Mouse (Mus musculus): ENCODE measurements around the gene Zkscan5.
A peak's percentile ranks its signal among the peaks of the same experiment; 100 is the strongest.
"Not testable (repeated sequence)": the region's sequence is repeated elsewhere in the genome, so short reads cannot be mapped to it uniquely, and the experiment has no call there.

Gene Zkscan5

DNA sequence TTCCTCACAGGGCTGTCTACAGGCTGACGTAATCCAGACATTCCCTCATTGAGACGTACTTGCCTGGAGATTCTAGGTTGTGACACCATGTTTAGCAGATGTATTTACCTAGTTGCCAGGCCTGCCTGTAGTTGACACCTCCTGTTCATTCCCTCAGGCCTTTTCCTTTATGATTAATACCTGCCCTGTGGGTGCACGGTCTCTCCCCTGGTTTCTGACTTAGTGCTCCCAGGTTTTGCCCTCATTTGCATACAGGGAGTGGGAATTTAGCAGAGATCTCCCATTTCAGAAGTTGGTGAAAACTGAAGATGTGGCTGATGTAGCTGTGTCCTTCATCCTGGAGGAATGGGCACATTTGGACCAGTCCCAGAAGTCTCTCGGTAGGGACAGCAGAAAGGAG is 7.9 kb downstream of the Zkscan5 start:
- no peak for DNase-seq (ENCODE audit: inconsistent age in 2 of 2, low spot score in 1 of 2)

DNA sequence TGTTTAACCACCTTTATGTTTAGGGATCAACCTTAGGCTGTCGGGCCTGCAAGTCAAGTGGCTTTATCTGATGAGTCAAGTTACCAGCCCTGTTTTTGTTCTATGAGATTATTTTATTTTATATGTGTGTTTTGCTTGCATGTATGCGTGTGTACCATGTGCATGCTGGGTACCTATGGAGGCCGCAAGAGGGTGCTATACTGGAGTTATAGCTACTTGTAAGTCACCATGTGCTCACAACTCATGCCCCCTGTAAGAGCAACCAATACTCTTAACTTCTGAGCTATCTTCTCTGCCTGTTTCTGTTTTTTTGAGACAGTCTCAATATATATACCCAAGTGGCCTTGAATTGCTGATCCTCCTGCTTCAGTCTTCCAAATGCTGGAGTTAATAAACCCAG is 9.1 kb downstream of the Zkscan5 start:
- DNase-seq (ENCODE audit: inconsistent age in 2 of 2, low spot score in 1 of 2) = no peak

DNA sequence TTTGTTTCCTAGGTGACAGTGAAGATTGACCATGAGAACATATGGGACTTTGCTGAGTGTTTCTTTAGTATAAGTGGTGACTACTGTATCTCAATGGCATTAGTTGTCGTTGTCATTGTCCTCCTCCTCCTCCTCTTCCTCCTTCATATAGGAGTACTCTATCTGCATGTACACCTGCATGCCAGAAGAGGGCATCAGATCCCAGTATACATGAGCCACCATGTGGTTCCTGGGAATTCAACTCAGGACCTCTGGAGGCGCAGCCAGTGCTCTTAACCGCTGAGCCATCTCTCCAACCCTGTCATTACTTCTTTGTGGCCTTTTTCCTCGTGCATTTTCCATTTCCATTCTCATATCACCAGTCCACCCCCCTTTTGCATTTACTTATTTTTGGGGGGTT is 10.3 kb downstream of the Zkscan5 start:
- peak in 1 of 2 experiments; percentile 72 for DNase-seq (ENCODE audit: inconsistent age in 2 of 2, low spot score in 1 of 2)

DNA sequence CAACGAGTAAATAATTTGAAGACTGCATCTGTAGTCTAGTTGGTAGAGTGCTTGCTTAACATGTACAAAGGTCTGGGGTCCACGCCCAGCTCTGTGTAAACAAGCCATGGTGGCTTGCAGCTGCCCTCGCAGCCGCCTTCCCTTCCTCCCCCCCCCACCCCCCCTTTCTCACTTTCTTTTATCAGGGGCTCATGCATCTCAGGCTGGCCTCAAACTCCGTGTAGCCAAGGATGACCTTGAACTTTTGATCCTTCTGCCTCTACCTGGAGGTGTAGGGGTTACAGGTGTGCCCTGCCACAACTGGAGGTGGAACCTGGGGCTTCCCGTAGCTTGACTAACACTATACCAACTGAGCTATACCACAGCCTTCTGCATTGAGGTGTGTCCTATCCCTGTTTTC is 13.4 kb downstream of the Zkscan5 start:
- no peak for DNase-seq (ENCODE audit: inconsistent age in 2 of 2, low spot score in 1 of 2)

DNA sequence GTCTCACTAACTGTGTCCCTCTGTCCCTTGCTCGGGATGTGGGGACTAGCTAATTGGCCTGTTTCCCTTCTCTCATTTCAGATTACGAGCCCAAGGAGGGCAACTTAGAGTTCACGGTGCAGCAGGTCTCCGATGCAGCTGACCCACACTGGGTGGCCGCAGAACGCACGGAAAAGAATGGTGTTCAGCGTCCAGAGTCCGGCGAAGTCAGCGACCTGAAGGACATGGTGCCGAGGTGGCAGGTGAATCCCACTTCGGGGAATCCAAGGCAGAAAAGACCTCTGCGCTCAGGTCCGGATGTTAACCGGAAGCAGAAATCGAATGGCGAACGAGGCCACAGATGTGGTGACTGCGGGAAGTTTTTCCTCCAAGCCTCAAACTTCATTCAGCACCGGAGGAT is 13.8 kb downstream of the Zkscan5 start:
- no peak for DNase-seq (ENCODE audit: inconsistent age in 2 of 2, low spot score in 1 of 2)

DNA sequence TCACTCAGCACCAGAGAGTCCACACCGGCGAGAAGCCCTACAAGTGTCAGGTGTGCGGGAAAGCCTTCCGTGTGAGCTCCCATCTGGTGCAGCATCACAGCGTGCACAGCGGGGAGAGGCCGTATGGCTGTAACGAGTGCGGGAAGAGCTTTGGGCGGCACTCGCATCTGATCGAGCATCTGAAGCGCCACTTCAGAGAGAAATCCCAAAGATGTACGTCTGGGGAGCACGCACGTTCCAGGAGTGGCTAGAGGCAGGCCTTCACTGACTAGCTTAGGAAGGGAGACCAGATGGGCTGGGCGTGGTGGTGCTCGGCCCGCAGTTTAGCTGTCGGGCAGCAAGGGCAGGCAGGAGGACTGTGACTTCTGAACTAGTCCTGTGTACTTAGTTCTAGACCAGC is 14.3 kb downstream of the Zkscan5 start:
- DNase-seq (ENCODE audit: inconsistent age in 2 of 2, low spot score in 1 of 2) = no peak

DNA sequence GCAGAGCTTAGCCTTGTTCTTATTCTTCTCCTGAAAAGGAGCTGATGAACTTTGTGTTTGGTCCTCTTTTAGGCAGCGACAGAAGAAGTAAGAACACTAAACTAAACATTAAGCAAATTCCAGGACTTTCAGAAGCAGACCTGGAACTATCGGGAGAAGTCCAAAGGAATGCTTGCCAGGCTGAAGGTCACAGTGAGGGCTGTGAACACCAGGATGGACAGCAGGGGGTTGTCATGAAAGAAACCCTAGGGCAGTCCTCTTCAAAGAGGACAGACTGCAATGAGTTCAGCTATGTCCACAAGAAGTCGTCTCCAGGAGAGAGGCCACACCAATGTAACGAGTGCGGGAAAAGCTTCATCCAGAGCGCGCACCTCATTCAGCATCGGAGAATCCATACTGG is 15.6 kb downstream of the Zkscan5 start:
- DNase-seq (ENCODE audit: inconsistent age in 2 of 2, low spot score in 1 of 2) = no peak

DNA sequence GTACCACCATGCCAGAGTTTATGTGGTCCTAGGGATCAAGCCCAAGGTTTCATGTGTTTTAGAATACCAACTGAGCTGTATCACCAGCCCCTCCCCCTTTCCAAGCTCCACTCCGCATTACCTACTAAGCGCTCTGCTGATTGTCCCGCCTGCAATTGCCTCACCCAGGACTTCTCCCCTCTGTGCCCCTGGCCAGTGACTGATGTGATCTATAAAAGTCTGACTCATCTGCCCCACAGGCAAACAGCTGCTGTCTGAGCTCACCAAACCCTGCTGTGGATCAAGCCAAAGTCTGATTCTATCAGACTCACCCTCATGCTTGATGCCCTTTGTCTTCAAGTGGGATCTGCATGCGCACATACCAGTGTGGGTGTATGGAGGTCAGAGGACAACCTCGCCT is 18.5 kb downstream of the Zkscan5 start:
- DNase-seq (ENCODE audit: inconsistent age in 2 of 2, low spot score in 1 of 2) = peak; percentile 59 to 82

DNA sequence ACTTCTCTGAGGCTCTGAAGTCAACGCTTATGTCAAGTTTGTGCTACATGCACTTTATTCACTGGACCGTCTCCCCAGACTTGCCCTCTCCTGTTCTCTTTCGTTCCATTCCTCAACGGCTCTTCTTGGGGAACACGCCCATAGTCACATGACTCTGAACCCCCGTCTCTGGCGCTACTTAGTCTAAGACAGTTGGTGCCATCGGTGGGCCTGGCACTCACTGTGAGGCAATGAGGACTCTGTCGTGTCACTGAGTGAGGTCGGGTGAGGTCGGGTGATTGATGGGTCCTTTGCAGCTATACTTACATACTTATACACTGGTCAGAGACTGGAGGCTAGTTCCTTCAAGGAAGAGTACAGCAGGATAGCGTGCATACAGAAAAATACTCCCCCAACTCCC is 19.0 kb downstream of the Zkscan5 start:
- no peak for DNase-seq (ENCODE audit: inconsistent age in 2 of 2, low spot score in 1 of 2)

DNA sequence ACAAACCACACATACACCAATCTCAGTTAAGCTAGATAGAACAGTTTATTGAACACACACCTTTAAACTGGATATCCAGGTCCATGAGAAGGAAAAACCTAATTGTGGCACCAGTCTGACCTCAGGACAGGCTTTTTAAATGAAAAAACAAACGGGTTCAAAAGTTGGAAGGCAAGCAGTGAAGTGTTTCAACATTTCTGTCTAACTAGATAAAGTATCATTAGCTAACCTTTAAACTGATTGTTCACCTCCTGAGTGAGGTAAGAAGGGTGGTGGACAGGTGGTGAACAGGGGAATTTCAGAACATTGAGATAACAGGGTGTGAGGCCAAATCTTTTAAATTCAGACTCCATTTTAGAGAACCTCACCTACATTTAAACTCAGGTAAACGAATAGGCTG is 22.1 kb downstream of the Zkscan5 start:
- no peak for DNase-seq (ENCODE audit: inconsistent age in 2 of 2, low spot score in 1 of 2)

DNA sequence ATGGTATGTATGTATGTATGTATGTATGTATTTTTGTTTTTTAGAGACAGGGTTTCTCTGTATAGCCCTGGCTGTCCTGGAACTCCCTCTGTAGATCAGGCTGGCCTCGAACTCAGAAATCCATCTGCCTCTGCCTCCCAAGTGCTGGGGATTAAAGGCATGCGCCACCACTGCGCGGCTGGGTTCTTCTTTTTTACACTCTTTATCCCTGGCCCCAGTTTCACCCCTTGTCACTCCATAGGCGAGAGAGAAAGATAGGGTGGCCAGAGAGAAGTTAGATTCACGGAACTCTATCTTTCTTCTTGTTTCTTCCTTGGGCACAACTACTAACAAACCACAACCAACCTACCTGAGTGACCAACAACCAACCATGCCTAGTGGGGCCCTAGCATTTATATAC is 24.9 kb downstream of the Zkscan5 start:
- not testable (repeated sequence) for DNase-seq (ENCODE audit: inconsistent age in 2 of 2, low spot score in 1 of 2)

DNA sequence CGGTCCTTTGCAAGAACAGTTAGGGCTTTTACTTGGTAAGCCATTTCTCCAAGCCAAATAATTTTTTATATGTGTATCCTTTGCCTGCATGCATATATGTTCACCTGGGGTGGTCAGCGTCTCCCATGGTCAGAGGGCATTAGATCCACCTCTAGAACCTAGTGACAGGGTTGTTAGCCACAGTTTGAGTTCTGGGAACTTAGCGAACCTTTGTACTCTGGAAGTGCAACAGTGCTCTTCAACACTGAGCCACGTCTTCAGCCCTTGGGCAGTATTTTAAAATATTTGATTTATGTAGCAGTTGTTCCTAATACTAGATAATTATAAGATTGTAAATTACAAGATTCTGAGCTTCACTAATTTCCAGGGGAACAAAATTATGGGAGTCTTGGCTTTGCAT is 26.3 kb downstream of the Zkscan5 start:
- DNase-seq (ENCODE audit: inconsistent age in 2 of 2, low spot score in 1 of 2) = no peak

DNA sequence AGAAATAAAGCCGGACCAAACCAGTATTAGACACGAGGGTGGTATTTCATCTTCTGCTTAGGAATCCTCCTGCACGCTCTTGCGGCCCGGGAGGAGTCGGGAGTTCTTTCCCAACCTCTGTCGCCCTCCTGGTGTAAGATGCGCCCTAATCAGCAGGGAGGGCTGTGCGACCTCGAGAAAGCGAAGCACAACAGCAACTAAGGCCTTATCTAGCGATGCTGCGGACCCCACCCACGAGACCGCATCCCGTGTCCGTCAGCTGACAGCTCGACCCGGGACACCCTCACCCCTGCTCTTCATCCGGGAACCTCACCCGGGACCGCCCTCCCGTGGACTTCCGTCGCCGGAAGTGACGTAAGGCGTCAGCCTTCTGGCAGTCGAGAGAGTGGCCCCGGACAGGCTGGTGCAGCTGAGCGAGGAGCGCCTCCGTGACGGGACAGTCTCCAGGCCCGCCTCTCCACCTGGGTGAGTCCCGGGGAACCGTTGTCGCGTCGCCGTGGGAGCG is 27.1 kb downstream of the Zkscan5 start, which contains the start of gene Zfp655:
Gene Zfp655, plus strand, starts transcription at position 349 of the 505 bp plus-strand sequence.
- DNase-seq (ENCODE audit: inconsistent age in 2 of 2, low spot score in 1 of 2) = peak; percentile 98 to 99

DNA sequence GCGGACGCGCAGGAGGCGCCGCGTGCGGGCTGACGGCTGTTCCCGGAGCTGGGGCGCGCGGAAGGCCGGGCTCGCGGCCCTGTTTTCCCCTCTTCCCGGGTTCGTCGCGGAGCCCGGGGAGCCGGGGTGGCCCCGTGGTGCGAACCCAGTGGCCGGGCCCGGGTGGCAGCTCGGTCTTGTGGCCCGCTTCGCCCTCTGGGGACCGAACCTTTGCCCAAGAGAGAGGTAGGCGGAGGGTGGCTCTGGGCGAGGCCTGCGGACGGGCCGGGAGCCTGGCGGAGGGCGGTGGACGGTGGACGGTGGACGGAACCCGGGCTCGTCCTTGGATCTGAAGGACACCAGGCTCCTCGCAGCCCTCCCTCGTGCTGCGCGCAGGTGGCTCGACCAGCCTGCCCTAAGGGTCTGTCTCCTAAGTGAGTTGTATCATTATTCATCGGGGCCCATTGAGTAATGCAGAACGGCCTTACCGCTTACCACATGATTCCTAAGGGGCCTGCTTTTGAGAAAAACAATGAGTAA is 27.6 kb downstream of the Zkscan5 start:
- no peak for DNase-seq (ENCODE audit: inconsistent age in 2 of 2, low spot score in 1 of 2)

DNA sequence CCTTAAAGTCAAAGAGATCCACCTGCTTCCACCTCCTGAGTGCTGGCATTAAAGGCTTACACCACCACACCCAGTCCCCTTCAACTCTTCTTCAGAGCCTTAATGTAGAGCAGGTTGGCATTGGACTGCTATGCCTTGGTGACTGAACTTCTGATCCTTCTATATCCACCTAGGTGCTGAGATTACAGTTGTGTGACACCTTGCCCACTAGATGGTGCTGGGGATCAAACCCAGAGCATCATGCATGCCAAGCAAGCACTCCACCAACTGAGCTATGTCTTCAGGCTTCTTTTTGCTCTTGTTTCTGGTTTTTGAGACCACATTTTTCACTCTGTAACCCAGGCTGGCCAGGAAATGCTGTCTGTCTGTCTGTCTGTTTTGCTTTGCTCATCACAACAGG is 30.3 kb downstream of the Zkscan5 start:
- peak in 1 of 2 experiments; percentile 66 for DNase-seq (ENCODE audit: inconsistent age in 2 of 2, low spot score in 1 of 2)

DNA sequence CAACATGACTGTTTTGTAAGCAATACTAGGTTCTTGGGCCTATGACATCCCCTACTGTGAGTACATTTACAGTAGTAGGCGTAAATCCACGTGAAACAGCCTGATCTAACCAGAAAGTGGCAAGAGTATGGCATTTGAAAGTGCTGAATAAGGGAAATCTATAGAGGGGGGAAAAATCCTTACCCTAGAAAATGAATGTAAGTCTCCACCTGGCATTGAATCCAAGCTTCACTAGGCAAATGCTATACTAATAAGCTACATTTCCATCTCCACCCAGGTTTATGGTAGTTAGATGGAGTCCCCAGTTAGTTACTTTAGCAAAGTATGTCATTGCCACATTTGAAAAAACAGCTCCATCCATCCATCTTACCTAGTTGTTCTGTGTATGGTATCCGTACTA is 45.2 kb downstream of the Zkscan5 start:
- no peak for DNase-seq (ENCODE audit: inconsistent age in 2 of 2, low spot score in 1 of 2)

All from adrenal gland, adult (tissue).